Mouse (Mus musculus) hindbrain, embryonic 15.5 days (tissue): Measurements from ENCODE around the gene Kdm2a. TPM values are rescaled to one million over a fixed set of nuclear protein-coding genes. Genes with fewer than 3 reads are reported as not detected.

Experiments used
- ATAC-seq: fragments of 200-750 bp; cut with Nextera tagmentation; 2 replicates; pipeline ENCODE4 v1.8.0; 2017; ENCODE audit warnings: low read depth, moderate number of reproducible peaks, moderate TSS enrichment; ENCODE audit not compliant: low FRiP score
- H3K27ac ChIP-seq: fragments of 300-500 bp; sonication (generic); replicated peaks from 2 replicates; pipeline ENCODE4 v1.5.1; 2015; ENCODE audit warnings: mild to moderate bottlenecking, inconsistent platforms
- H3K27me3 ChIP-seq: fragments of 300-500 bp; sonication (generic); 2 replicates; pipeline ENCODE4 v1.6.1; 2015; ENCODE audit warnings: control low read depth, inconsistent platforms
- H3K36me3 ChIP-seq: fragments of 300-500 bp; sonication (generic); 2 replicates; pipeline ENCODE4 v1.6.1; 2015; ENCODE audit warnings: control low read depth, inconsistent platforms
- H3K4me1 ChIP-seq: fragments of 300-500 bp; sonication (generic); replicated peaks from 2 replicates; pipeline ENCODE4 v1.6.1; 2015; ENCODE audit warnings: control low read depth, inconsistent platforms
- H3K4me2 ChIP-seq: fragments of 300-500 bp; sonication (generic); 2 replicates; pipeline ENCODE4 v1.6.1; 2015; ENCODE audit warnings: moderate library complexity, mild to moderate bottlenecking, inconsistent platforms
- H3K4me3 ChIP-seq: fragments of 300-500 bp; sonication (generic); 2 replicates; pipeline ENCODE4 v1.5.1; 2015; ENCODE audit warnings: mild to moderate bottlenecking, inconsistent platforms
- H3K9ac ChIP-seq: fragments of 300-500 bp; sonication (generic); 2 replicates; pipeline ENCODE4 v1.6.1; 2015; ENCODE audit warnings: inconsistent platforms
- H3K9me3 ChIP-seq: fragments of 300-500 bp; sonication (generic); 2 replicates; pipeline ENCODE4 v1.6.1; 2016; ENCODE audit warnings: control low read depth, inconsistent platforms
- WGBS: fragments of 180-500 bp; shearing (Covaris S2); methylation state at CpG from one replicate; pipeline ENCODE4 v1.1.7; 2015; 5-methylcytosine and 5-hydroxymethylcytosine counted together
- polyA plus RNA-seq: library from polyadenylated mRNA; unstranded; fragments of >200 nt; fragmentation: Nextera tagmentation; extraction: Ambion mirVana; gene quantifications from 2 replicates; pipeline ENCODE4 v1.2.1, GENCODE M21; 2015

Gene Kdm2a
- polyA plus RNA-seq, 1 experiment from 2014 or later: 36.3 TPM

DNA sequence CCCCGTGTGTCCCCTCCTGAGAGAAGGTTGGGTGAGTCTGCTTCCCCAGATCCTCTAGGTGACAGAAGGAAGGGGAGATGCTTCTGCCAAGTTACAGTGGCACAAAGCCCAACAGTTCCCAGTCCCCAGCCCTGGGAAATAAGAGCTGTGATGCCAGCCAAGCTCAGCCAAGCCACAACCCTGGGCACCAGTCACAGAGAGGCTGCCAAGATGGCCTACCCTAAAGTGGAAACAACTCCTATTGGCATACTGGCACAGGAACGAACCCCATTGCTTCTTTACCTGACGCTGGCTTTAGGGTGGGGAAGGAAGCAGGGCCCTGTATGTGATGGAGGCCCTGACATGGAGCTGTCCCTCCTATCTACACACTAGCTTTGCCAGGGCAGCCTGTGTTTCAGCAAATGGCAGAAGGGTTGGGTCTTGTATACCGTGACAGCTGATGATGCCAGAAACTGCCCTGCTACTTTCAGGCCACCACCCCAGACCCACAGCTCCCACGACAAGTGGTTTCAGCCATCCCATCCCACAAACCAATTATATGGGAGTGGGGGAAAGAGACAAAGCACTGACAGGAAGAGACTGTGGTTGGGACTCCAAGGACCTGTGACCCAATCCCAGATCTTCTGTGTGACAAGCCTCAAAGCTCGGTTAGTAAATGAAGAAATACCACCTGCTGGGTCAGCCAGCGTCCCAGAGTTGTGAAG is 95.0 kb downstream of the Kdm2a start:
- no peaks in the 10 kb centered on the region for H3K9me3 ChIP-seq
- no peaks in the 10 kb centered on the region for H3K36me3 ChIP-seq
- WGBS: 62% methylated on average over 7 of the region's 7 CpGs
- peak overlapping the region; percentile 77 for H3K27ac ChIP-seq
- peaks cover 72% of the 10 kb centered on the region for H3K4me1 ChIP-seq
- no peaks in the 10 kb centered on the region for H3K27me3 ChIP-seq
- peak overlapping the region; percentile 83 for H3K4me2 ChIP-seq
- ATAC-seq: no peak
- H3K9ac ChIP-seq: no peak overlapping the region
- 0 out of 2 replicates have a peak overlapping the region, but pooled peaks have one; percentile 5 for H3K4me3 ChIP-seq

DNA sequence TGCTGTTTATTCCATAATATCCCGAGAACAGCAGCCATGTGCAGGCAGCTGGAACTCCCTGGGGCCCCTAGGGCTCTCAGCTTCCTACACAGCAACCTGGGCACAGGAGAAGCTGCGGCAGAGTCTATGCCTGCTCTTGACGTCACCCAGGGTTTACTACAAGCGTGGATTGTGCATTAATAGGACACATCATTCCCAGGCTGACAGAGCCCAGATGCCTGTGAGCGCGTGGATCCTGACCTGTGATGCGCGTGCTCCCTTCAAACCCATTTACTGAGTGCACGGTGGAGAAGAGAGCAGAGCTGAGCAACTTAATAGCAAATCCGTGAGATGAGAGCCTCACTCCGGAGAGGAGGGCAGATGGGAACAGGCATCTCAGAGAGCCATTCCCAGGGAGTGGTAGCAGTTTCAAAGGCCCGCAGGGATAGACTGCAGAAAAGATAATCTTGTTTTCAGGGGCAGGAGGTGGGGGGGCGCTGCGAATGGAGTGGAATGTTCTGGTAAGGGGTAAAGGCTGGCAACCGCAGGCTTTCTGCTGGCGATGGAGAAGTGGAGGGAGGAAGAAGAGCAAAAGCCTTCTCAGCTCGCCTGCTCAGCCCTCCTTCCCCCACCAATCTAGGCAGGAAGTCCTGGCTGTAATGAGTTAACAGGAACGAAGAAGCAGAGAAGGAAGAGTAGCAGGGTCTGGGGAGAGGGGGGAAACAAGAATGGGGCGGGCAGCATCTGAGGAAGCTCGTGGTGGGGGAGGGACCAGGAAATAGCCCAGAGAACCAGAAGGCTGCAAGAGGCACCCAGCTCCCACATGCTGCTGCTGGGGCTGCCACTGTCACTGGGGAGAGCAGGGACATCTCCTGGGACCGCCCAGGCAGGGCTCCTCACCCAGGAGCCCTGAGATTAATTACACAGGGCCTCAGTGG is 96.1 kb downstream of the Kdm2a start:
- Histone ChIP-seq H3K36me3 (no peaks in the 10 kb centered on the region), H3K4me3 (peak overlapping the region; percentile 17), H3K9ac (peak overlapping the region; percentile 21; the same call in 1 of the 2 replicates), H3K27ac (peak overlapping the region; percentile 77), H3K4me2 (peak overlapping the region; percentile 83), H3K27me3 (no peaks in the 10 kb centered on the region), H3K4me1 (peaks cover 69% of the 10 kb centered on the region), H3K9me3 (no peaks in the 10 kb centered on the region)
- WGBS: 27% methylated on average over 21 of the region's 21 CpGs
- no peak; the same call in 1 of the 2 replicates for ATAC-seq

DNA sequence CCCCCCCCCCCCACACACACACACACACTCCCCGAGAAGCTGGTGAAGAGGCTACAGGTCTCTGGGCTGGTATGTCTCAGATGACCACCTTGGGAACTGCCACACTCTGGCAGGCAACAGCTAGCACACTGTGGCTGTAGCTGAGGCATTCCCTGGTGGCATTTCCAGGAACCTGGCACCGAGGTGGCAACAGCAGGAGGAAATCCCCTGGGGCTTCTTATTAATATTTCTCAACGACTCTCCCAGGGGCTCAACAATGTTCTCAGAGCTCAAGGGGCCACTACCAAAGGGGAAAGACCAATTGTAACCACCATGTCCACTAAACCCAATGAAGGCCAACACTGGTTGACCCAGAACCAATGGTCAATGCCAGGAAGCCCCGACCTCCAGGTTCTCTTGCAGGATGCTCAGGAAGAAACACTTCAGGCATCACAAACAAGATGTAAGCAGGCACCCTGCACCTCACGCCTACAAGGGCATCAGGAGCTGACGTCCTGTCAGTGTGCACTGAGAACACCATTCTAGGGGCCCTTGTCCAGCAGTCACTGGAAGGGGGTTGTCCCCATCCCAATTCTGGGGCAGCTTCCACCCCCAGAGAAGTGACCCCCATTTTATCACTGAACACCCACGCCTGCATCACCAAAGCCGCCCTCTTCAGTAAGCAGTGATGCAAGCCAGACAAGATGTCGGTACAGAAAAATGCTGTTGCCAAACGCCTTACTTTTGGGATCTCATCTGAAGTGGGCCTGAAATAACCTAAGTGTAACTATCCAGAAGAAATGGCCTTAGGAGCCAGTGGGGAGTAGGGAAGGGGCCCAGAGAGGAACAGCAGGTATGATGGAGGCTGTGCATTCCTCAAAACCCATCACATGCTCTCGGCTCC is 97.0 kb downstream of the Kdm2a start:
- Histone ChIP-seq H3K4me3 (0 out of 2 replicates have a peak overlapping the region, but pooled peaks have one; percentile 17), H3K4me1 (peaks cover 61% of the 10 kb centered on the region), H3K27me3 (no peaks in the 10 kb centered on the region), H3K4me2 (peak overlapping the region; percentile 83), H3K36me3 (no peaks in the 10 kb centered on the region), H3K9ac (0 out of 2 replicates have a peak overlapping the region, but pooled peaks have one; percentile 21), H3K27ac (peak overlapping the region; percentile 77), H3K9me3 (no peaks in the 10 kb centered on the region)
- WGBS: 65% methylated on average over 11 of the region's 11 CpGs
- no peak for ATAC-seq

DNA sequence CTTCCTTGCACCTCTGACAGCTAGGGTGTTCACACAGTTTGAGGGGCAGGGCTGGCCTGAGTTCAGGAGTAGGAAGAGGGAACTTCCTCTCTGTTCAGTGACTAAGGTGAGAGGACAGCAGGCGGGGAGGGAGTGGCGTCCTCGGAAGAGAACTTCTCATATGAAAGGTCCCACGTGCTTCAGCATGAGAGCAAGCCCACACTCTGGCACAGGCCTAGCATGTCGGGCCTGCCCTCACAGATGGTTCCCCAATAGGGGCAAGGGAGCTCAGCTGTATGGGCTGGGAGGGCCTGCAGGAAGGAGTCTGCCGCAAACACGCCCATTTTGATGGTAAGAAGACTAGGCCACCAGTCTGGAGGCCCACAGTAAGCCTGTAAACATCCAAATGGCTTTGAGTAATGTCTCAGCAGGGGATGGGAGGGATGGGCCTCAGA is 97.8 kb downstream of the Kdm2a start:
- Histone ChIP-seq H3K9ac (no peak overlapping the region), H3K4me1 (peaks cover 60% of the 10 kb centered on the region), H3K4me3 (no peak overlapping the region), H3K36me3 (no peaks in the 10 kb centered on the region), H3K9me3 (no peaks in the 10 kb centered on the region), H3K27me3 (no peaks in the 10 kb centered on the region), H3K27ac (peak overlapping the region; percentile 77; the same call in 1 of the 2 replicates), H3K4me2 (no peak overlapping the region)
- WGBS: 53% methylated on average over 7 of the region's 7 CpGs
- no peak for ATAC-seq

DNA sequence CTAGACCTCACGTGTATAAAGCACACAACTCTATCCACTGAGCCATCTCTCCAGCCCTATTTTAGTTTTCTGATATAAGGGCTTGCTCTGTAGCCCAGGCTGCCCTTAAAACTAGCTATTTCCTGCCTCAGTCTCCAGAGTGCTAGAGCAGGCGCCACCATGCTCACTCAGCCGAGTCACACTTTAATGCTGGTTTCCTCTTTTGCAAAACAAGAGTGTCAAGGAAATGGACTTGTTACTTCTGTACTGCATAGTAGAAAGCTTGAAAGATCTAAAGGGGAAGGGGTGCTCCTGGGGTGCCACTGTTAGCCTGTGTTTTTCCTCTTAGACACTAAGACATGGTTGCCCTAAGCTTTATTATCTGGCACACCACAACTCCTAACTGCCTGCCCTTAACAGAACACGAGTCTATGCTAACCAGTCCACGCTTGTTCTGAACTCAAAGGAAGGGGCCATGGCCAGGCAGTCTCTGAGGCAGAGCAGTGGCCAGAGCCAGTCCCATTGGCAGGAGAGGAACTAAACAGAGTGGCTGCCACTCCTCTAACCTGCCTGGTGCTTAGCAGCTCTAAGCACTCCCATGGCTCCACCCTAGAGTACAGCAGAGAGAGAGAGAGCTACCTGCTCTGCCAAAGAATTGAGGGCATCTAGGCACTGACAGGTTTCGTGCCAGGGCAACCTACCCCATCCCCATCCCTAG is 98.4 kb downstream of the Kdm2a start:
- Histone ChIP-seq H3K9me3 (no peaks in the 10 kb centered on the region), H3K9ac (no peak overlapping the region), H3K4me3 (no peak overlapping the region), H3K4me1 (peaks cover 54% of the 10 kb centered on the region), H3K27ac (no peak overlapping the region), H3K27me3 (no peaks in the 10 kb centered on the region), H3K4me2 (no peak overlapping the region), H3K36me3 (no peaks in the 10 kb centered on the region)
- 81% methylated on average over 6 of the region's 6 CpGs for WGBS
- ATAC-seq: no peak

DNA sequence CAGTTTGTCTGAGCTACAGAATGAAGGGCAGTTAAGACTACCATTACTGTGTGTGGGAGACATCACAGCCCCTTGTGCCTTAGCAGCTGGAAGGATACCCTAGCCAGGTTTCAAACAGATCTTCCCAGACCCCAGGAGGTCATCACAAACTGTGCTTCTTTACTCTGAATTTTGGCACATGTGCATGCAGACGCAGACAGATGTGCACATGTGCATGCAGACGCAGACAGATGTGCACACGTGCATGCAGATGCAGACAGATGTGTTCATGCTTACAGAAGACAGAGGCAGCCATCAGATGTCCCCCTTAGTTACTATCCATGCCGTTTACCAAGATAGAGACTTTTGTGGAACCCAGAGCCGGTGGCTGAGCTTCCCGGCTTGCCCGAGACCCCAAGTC is 99.0 kb downstream of the Kdm2a start:
- Histone ChIP-seq H3K9me3 (no peaks in the 10 kb centered on the region), H3K9ac (no peak overlapping the region), H3K27me3 (no peaks in the 10 kb centered on the region), H3K27ac (0 out of 2 replicates have a peak overlapping the region, but pooled peaks have one; percentile 10), H3K36me3 (no peaks in the 10 kb centered on the region), H3K4me2 (no peak overlapping the region), H3K4me1 (peaks cover 48% of the 10 kb centered on the region), H3K4me3 (no peak overlapping the region)
- no peak for ATAC-seq
- 94% methylated on average over 7 of the region's 7 CpGs for WGBS

DNA sequence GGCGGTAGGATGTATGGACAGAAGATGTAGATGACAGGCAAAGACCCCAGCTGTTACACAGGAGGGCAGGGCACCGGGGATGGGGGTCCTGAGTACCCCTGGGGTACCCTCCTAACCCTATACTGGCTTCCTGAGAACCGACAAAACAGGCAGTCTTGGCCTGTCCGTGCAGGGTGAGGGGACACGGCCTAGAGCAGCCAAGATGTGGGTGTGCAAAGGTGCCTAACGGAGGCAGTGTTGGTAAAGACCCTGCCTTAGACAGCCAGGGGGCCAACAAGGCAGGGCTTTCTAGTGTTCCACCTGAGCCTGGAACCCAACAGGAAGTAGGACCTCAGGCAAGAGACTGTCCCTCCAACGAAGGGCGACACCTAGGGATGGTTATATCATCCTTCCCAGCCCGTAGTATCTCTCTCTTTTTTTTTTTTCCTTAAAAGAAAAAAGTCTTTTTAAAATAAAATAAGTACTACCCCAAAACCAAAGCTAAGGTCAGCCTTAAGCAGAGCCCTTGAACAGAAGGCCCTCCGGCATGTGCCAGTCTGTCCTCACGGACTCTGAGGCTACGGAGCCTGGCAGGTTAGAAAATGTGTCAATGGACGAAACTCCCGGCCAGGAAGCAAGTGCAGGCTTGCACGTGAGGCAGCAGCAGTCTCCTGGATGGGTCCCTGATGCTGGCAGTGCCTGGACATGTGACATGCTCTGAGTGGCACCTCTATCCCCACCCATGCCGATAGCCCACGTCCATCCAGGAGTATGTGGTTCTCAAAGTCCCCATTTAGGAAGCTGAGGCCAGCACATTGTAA is 99.6 kb downstream of the Kdm2a start:
- 93% methylated on average over 17 of the region's 17 CpGs for WGBS
- H3K27ac ChIP-seq: 0 out of 2 replicates have a peak overlapping the region, but pooled peaks have one; percentile 10
- H3K27me3 ChIP-seq: no peaks in the 10 kb centered on the region
- no peaks in the 10 kb centered on the region for H3K9me3 ChIP-seq
- no peak overlapping the region for H3K4me3 ChIP-seq
- no peak overlapping the region for H3K4me2 ChIP-seq
- ATAC-seq: no peak
- H3K36me3 ChIP-seq: no peaks in the 10 kb centered on the region
- no peak overlapping the region for H3K9ac ChIP-seq
- H3K4me1 ChIP-seq: peaks cover 42% of the 10 kb centered on the region

DNA sequence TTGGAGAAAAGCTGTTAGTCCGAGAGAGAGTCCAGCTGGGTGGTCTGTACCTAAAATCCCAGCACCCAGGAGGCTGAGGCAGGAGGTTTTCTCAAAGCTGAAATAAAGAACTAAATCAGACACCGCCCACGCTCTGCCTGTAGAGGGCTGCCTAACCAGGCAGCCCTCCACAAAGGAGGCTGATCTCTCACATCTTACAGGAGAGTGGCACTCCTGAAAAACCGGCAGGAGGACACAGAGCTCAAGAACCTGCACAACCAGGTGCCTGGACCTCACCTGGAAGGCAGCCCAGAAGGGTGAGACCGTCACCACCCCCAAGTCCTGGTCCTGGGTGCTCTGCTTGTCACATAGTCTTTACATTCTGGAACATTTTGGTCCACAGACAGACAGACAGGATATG is 100.2 kb downstream of the Kdm2a start:
- WGBS: 92% methylated on average over 5 of the region's 5 CpGs
- Histone ChIP-seq H3K9ac (no peak overlapping the region), H3K4me1 (peaks cover 36% of the 10 kb centered on the region), H3K36me3 (peaks cover 2% of the 10 kb centered on the region; the same call in 1 of the 2 replicates), H3K27me3 (no peaks in the 10 kb centered on the region), H3K27ac (no peak overlapping the region), H3K4me3 (no peak overlapping the region), H3K9me3 (no peaks in the 10 kb centered on the region), H3K4me2 (no peak overlapping the region)
- ATAC-seq: no peak

DNA sequence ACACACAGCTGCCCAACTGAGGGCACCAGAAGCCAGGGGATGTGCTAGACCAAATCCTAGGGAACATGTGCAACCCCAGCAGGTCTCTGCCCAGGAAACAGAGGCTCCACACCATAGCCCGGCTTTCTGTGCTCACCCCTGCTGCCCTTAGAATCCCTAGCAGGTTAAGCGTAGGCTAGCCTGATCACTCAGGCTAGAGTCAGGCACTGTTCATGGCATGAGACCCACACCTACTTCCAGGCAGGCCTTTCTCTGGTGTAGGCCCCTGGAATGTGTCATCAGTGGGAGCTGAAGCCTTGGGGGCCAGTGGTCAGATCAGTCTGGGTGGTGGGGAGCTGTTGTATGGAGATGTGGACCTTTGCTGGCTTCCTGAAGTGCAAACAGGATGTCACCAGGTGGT is 101.5 kb downstream of the Kdm2a start:
- Histone ChIP-seq H3K4me3 (no peak overlapping the region), H3K27me3 (no peaks in the 10 kb centered on the region), H3K27ac (no peak overlapping the region), H3K9me3 (no peaks in the 10 kb centered on the region), H3K9ac (no peak overlapping the region), H3K4me1 (peaks cover 23% of the 10 kb centered on the region), H3K36me3 (peaks cover 15% of the 10 kb centered on the region), H3K4me2 (no peak overlapping the region)
- WGBS: 84% methylated on average over 2 of the region's 2 CpGs
- ATAC-seq: no peak

DNA sequence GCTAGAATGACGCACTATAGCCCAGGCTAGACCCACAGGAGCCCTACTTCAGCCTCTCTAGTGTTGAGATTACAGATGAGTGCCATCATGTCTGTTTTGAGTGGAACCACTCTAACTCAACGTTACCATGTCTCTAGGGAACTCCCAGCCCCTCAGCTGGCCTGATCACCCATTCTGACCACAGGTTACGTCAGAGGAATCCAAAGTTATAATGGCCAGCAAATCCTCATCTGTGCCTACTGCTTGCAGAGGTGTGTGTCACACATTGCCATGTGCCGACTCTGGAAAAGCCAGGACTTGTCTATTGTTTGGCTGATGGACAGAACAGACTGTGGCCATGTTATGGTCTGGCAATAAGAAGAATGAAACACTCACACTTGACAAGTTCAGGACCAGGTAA is 102.7 kb downstream of the Kdm2a start:
- Histone ChIP-seq H3K9me3 (no peaks in the 10 kb centered on the region), H3K4me1 (peaks cover 11% of the 10 kb centered on the region), H3K9ac (no peak overlapping the region), H3K4me2 (no peak overlapping the region), H3K27me3 (no peaks in the 10 kb centered on the region), H3K36me3 (peaks cover 26% of the 10 kb centered on the region), H3K27ac (no peak overlapping the region), H3K4me3 (no peak overlapping the region)
- ATAC-seq: no peak
- WGBS: 86% methylated on average over 4 of the region's 4 CpGs
